Mouse (Mus musculus): Measurements from ENCODE around the gene Zeb2.

- TF ChIP-seq POLR2A (IDR thresholded peaks at IDR 0.05; ENCODE audit: control insufficient read depth, low read depth, low read length) (no peak), CTCF (IDR thresholded peaks at IDR 0.05; ENCODE audit: control insufficient read depth, insufficient read depth, insufficient replicate concordance, low read depth, low read length) (no peak)
These were observed 165.5 kb downstream of the Zeb2 start for GRCm38 (mm10) chr2:44951651-44952213.

Measured in testis, adult 2 months (tissue).